Mouse (Mus musculus) retina, embryonic 14.5 days (tissue): Measurements from ENCODE around the gene Psmb1.
"Not testable (repeated sequence)": the region's sequence is repeated elsewhere in the genome, so short reads cannot be mapped to it uniquely, and the experiment has no call there.

Experiments
- DNase-seq: peaks from one replicate; pipeline ENCODE4 v3.0.0-alpha.2; 2015; ENCODE audit warnings: low spot score

Gene Psmb1

DNA sequence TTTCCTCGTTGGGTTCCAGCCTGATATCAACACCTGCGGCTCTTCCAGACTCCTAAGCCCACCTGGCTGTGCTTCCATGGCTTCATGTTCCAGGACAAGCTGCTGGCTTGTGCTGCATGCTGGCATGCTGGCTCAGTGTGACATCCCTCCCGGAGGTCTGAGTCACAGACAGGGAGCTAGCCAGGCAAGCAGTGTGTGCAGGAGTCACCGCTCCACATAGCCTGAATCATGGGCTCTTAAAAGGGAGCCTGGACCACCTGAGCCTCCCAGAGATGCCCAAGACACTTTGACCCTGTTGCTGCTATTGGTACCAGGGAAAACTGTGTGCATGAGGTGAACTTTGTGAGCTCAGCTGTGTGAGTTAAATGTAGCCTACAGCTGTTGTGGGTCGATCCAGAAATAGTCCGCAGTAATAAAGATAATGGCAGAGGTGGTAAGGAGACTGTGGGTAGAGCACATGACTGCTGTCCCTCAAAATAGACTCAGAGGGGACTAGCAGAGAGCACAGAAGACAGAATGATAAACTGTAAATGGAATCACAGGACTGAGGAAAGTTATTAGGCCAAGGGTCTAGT is 37.5 kb downstream of the Psmb1 start:
- DNase-seq: no peak

DNA sequence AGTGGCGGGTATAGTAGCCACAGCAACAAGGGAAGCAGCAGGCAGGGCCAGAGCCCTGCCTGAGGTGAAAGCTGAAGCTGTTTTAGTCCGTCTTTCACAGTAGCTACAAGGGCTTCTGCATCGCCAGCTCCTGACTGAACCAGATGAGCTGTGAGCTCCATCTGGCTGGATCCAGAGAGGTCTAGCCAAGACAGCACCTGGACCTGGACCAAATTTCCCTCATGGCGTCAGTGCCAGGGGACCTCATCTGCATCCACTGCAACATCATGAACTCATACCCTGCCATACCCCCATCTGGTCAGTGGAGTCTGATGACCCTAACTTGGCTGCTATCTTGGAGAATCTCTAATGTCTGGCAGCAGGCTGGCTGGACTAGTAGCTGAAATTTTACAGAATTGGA is 39.8 kb downstream of the Psmb1 start:
- no peak for DNase-seq

- no peak for DNase-seq
These were observed 43.0 kb downstream of the Psmb1 start for GRCm38 (mm10) chr17:15456595-15456994.

GRCm38 (mm10) chr17:15455203-15455602 is 44.3 kb downstream of the Psmb1 start:
- no peak for DNase-seq

GRCm38 (mm10) chr17:15449606-15450005 is 49.9 kb downstream of the Psmb1 start:
- DNase-seq: no peak

GRCm38 (mm10) chr17:15449144-15449543 is 50.4 kb downstream of the Psmb1 start:
- not testable (repeated sequence) for DNase-seq

DNA sequence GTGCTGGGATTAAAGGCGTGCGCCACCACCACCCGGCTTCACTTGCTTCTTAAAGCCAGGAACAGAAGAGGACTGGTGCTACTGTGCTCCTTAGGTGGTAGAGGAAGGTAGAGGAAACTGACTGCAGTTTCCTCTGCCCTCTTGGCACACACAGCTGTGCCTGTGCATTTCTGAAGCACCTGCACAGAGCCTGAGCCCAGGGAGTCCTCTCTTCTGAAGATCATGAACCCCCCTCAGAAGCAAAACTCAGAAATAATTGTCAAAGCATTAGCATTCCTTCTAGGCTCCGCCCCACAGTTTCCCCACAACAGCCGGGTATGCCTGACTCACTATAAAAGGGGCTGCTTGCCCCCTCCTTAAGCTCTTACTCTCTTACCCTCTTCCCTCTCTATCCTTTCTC is 51.7 kb downstream of the Psmb1 start:
- DNase-seq: no peak

- no peak for DNase-seq
These were observed 54.1 kb downstream of the Psmb1 start for GRCm38 (mm10) chr17:15445421-15445820.

DNA sequence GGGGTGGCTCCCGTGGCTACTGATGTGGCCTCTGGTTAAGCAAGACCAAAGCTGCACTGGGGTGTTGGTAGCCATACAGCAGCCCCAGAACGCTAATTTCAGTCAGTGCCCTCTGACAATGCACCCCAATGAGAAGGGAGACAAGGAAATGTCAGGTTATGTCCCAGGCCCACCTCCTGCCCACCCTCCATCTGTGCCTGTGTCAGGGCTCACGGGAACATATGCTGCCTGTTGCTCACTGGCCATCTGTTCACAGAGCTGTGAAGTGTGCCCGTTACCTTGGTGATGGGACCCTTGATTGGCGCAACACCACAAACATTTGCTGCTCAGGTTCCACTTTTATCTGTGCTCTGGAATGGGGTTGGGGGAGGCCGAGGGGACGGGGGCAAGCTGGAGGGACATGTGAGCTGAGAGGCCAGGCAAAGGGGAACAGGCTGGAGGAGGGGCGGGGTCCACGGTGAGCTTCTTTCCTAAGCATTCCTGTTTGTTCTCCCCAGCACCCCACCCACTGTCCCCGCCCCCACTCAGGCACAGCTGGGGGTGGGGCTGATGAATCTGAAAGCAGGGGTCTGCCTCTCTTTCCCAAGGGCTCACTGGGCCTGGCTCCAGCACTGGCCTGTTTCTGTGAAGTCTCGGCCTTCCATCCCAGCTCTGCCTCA is 59.0 kb downstream of the Psmb1 start:
- peak; percentile 73 for DNase-seq

DNA sequence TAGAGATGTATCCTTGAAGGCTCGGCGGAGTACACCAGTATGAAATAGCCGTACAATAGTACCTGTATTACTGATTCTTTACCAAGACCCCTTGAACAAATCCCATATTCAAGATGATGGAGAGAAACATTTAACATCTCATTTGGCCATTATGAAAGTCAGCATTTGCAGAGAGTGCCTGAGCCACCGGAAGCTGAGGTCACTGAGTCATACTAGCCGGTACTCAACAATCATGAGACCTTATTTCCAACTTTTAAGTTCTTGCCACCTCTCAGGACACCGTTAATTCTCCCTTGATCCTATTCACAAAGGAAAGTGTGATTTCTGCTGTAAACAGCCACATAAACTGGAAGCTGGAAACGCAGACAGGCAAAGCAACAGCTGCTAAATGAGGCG is 59.5 kb downstream of the Psmb1 start:
- DNase-seq: no peak

DNA sequence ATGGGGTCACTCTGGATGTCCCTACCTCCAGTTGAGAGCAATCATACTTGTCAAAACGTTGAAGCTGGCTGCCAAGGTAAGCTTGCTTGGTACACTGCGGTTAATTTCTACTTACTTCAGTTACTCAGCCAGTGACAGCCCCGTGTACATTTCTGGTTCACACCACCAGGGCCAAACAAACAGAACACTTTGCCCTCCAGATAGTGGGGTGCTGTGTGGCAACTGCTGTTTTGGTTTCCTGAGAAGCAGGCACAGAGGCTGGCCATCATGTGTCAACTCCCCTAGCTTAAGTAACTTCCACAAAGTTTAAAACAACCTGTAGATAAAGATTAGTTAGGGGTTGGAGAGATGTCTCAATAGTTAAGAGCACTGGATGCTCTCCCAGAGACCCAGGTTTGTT is 64.8 kb downstream of the Psmb1 start:
- no peak for DNase-seq

- DNase-seq: no peak
These were observed 67.5 kb downstream of the Psmb1 start for GRCm38 (mm10) chr17:15432036-15432435.

DNA sequence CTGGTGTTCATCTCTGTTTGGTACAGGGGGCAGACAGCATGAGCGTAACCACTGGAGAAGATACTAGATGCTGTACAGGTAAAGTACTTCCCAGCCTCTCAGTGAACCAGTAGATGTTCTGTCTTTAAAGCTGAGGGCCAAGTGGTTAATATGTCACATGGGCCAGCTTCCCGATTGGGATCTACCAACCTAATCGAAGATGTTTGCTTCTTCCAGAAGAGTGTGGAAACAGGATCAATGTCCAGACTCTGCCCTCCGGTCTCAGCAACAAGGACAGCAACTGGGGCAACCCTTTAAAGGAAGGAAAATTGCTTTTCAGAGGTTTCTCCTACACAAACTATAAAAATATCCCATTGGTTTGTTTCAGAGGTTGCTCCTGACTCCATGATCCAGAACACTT is 68.0 kb downstream of the Psmb1 start:
- DNase-seq: no peak

- DNase-seq: no peak
These were observed 68.5 kb downstream of the Psmb1 start for GRCm38 (mm10) chr17:15431021-15431514.

DNA sequence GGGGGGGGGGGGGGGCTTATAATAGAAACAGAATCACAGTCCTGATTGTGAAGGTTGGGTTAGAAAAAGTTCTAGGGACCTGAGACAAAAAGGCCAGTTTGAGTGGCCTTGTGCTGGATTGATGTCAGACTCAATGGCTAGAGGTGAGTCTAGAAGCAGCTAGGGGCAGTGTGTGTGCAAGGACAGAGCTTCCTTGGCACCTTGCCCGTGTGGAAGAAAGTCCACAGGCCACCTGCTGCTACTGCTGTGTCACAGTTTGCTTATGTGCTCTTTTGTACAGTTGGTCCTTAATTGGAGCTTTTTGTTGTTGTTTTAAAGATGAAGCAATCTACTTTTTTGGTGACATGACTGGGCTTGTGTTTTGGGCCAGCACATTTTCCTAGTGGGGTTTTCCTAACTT is 69.6 kb downstream of the Psmb1 start:
- DNase-seq: no peak

DNA sequence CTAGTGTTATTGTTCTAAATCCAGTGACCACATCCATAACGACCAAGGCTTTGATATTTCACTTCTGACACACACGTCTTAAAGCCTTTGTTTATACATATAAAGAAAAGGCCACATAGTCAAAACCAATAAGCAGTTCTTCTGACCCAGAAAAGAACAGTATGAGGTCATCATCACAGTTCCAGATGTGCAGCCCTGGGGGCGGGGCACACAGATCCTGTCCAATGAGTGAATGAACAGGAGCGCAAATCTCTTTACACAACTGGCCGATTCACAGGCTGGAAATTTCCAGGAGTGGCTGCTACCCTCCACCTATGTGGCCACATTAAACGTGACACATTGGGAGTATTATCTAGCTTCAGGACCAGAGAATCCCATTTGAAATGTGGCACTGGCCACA is 70.1 kb downstream of the Psmb1 start:
- no peak for DNase-seq

DNA sequence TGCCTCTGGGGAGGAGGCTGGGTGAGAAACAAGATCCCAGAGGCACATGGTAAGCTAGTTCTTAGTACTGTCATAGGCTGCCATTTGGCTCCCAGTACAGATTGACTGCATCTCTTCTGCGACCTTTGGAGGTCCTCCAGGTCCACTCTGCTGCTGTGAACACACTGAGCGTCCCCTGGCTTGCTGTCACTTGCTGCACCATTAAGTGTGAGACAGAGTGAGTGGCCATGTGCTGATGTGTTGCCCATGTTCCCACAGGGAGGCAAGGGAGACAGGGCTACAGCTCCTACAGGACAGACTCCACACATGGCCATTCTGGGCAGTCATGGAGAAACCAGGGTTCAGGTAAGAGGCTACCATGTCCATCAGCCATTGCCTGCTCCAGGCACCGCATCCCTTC is 73.6 kb downstream of the Psmb1 start:
- no peak for DNase-seq
